ENCODE assay signal across 19 mouse cellular contexts in the genomic region with DNA sequence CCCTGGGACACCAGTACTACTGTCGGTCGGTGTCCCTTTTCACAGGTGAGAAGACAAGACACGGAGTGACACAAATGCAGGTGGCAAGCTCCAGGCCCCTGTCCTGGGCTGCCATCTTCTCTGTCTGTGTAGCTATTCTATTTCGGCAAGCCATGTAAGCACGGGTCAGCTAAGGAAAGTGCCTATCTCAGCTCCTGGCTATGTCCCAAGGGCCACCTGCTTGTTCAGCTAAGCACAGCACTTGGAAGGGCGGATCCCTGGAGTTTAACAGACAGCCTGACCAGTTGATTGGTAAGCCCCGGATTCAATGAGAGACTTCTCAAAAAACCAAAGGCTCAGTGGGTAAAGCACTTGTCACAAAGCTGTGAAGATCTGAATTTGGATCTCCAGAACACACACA.
DNase-seq lines count a peak whose midpoint lies in the region; ATAC-seq and TF ChIP-seq lines count a peak whose summit lies in the region.
"Had no signal": no experiment of that assay in that cellular context is flagged by ENCODE, and none has a peak within 500 bp of the region (broad histone marks: within the 10 kb centered on the region; RNA-seq: fewer than 3 reads in every experiment).

No protein-coding gene starts in this region.

- 82% methylated on average over 7 of the region's 7 CpGs for WGBS in kidney, embryonic 16.5 days

- H3K9me3 ChIP-seq in kidney, embryonic 16.5 days (ENCODE audit: low read length), result no peaks in the 10 kb centered on the region
- H3K9me3 ChIP-seq: embryonic facial prominence, embryonic 12.5 days; forebrain, embryonic 13.5 days; G1E; limb, embryonic 15.5 days; midbrain, embryonic 13.5 days; neural tube, embryonic 15.5 days had no signal

- no peaks in the 10 kb centered on the region for H3K36me3 ChIP-seq in kidney, embryonic 16.5 days (ENCODE audit: insufficient read depth, low read length)
- H3K36me3 ChIP-seq: embryonic facial prominence, embryonic 12.5 days; G1E; limb, embryonic 15.5 days; midbrain, embryonic 13.5 days; neural tube, embryonic 15.5 days had no signal

- H3K27ac ChIP-seq in gastrocnemius, adult 2 months, result peak overlapping the region; percentile 79
- no peak overlapping the region for H3K27ac ChIP-seq in kidney, embryonic 16.5 days (ENCODE audit: low read length)
- H3K27ac ChIP-seq: embryonic facial prominence, embryonic 12.5 days; forebrain, embryonic 13.5 days; limb, embryonic 15.5 days; midbrain, embryonic 13.5 days; stomach, postnatal 0 days had no signal

- ATAC-seq in kidney, embryonic 16.5 days (ENCODE audit: low FRiP score, low TSS enrichment), result no peak
- no peak for ATAC-seq in megakaryocyte-erythroid progenitor cell, adult 5-6 weeks (replicated peaks; ENCODE audit: low FRiP score, low TSS enrichment, poor library complexity, severe bottlenecking)
- ATAC-seq: activated CD4-positive, CD25-positive, alpha-beta regulatory T cell, adult 4 months; forebrain, embryonic 13.5 days; midbrain, embryonic 13.5 days had no signal

- no peak for TF ChIP-seq CTCF in gastrocnemius, adult 2 months (IDR thresholded peaks at IDR 0.05)

- H3K27me3 ChIP-seq in kidney, embryonic 16.5 days (ENCODE audit: insufficient read depth, low read length), result peaks cover 5% of the 10 kb centered on the region

- no peak overlapping the region for H3K4me2 ChIP-seq in kidney, embryonic 16.5 days (replicated peaks; ENCODE audit: low read depth, low read length)
- H3K4me2 ChIP-seq: embryonic facial prominence, embryonic 12.5 days; forebrain, embryonic 13.5 days; limb, embryonic 15.5 days; midbrain, embryonic 13.5 days; neural tube, embryonic 15.5 days had no signal

- intact Hi-C loops in gastrocnemius, adult 2 months (cut with DNase I), result no loop called here
- intact Hi-C loops in heart, postnatal 10 days (cut with DNase I), result no loop called here

- H3K4me3 ChIP-seq in gastrocnemius, adult 2 months, result no peak overlapping the region; the same call in 1 of the 2 replicates
- no peak overlapping the region for H3K4me3 ChIP-seq in kidney, embryonic 16.5 days (ENCODE audit: low read length)
- H3K4me3 ChIP-seq: embryonic facial prominence, embryonic 12.5 days; erythroblast, embryonic 14.5 days; forebrain, embryonic 13.5 days; limb, embryonic 15.5 days; midbrain, embryonic 13.5 days; neural tube, embryonic 15.5 days had no signal

- peak; percentile 82 for DNase-seq in gastrocnemius, adult 2 months
- no peak for DNase-seq in gastrocnemius, postnatal 25 days
- DNase-seq in kidney, adult 11 months, result peak; percentile 43
- DNase-seq in heart, postnatal 10 days, result peak; percentile 75
- peak; percentile 64 to 72 for DNase-seq in kidney, postnatal 36 days
- DNase-seq: adrenal gland, postnatal 10 days; lung, postnatal 10 days; right cerebral cortex, postnatal 14 days had no signal

- no peak overlapping the region for H3K9ac ChIP-seq in kidney, embryonic 16.5 days (replicated peaks; ENCODE audit: low read length)
- H3K9ac ChIP-seq: embryonic facial prominence, embryonic 12.5 days; forebrain, embryonic 13.5 days; limb, embryonic 15.5 days; midbrain, embryonic 13.5 days; neural tube, embryonic 15.5 days had no signal

- H3K4me1 ChIP-seq in kidney, embryonic 16.5 days (ENCODE audit: insufficient read depth, low read length), result peaks cover 10% of the 10 kb centered on the region
